Mouse (Mus musculus): ENCODE measurements at regions not wholly inside any gene's neighbourhood (a gene's known extent, or its start where the extent isn't known, plus 50 kb on each side); places are given as distances from the start of the nearest gene placed in this dataset.
A peak's percentile ranks its signal among the peaks of the same experiment; 100 is the strongest.

GRCm38 (mm10) chr9:80681709-80682108 lies 216.4 kb upstream of the Impg1 start:
- no peak overlapping the region for H3K4me2 ChIP-seq
- no peaks in the 10 kb centered on the region for H3K9me3 ChIP-seq
- H3K27ac ChIP-seq, result no peak overlapping the region
- no peaks in the 10 kb centered on the region for H3K4me1 ChIP-seq (replicated peaks)
- no peak overlapping the region for H3K9ac ChIP-seq
- WGBS, result 93% methylated on average over 2 of the region's 2 CpGs
- no peaks in the 10 kb centered on the region for H3K27me3 ChIP-seq
- no peak overlapping the region for H3K4me3 ChIP-seq
- ATAC-seq (ENCODE audit: low FRiP score), result no peak
- no peaks in the 10 kb centered on the region for H3K36me3 ChIP-seq

GRCm38 (mm10) chr9:80671483-80671882 lies 206.2 kb upstream of the Impg1 start:
- Histone ChIP-seq H3K4me2 (no peak overlapping the region), H3K27ac (no peak overlapping the region), H3K4me3 (no peak overlapping the region), H3K27me3 (no peaks in the 10 kb centered on the region), H3K4me1 (replicated peaks) (peaks cover 5% of the 10 kb centered on the region; the same call in 1 of the 2 replicates), H3K36me3 (no peaks in the 10 kb centered on the region), H3K9ac (no peak overlapping the region), H3K9me3 (no peaks in the 10 kb centered on the region)
- 95% methylated on average over 1 of the region's 1 CpGs for WGBS
- no peak for ATAC-seq (ENCODE audit: low FRiP score)

- H3K4me2 ChIP-seq, result no peak overlapping the region
- H3K9ac ChIP-seq, result no peak overlapping the region
- no peak overlapping the region for H3K4me3 ChIP-seq
- no peaks in the 10 kb centered on the region for H3K9me3 ChIP-seq
- no peaks in the 10 kb centered on the region for H3K27me3 ChIP-seq
- H3K36me3 ChIP-seq, result no peaks in the 10 kb centered on the region
- H3K27ac ChIP-seq, result no peak overlapping the region
- H3K4me1 ChIP-seq (replicated peaks), result peaks cover 5% of the 10 kb centered on the region; the same call in 1 of the 2 replicates
- WGBS, result 54% methylated on average over 5 of the region's 5 CpGs
- ATAC-seq (ENCODE audit: low FRiP score), result peak; percentile 76; the same call in 1 of the 2 replicates
Observed at GRCm38 (mm10) chr9:80668575-80669248, 203.4 kb upstream of the Impg1 start.

- Histone ChIP-seq H3K27ac (no peak overlapping the region), H3K4me1 (replicated peaks) (no peaks in the 10 kb centered on the region), H3K9me3 (no peaks in the 10 kb centered on the region), H3K27me3 (no peaks in the 10 kb centered on the region), H3K4me2 (no peak overlapping the region), H3K36me3 (no peaks in the 10 kb centered on the region), H3K4me3 (no peak overlapping the region), H3K9ac (no peak overlapping the region)
- WGBS, result 89% methylated on average over 1 of the region's 1 CpGs
- no peak for ATAC-seq (ENCODE audit: low FRiP score)
Observed at GRCm38 (mm10) chr9:80658755-80659154, 193.5 kb upstream of the Impg1 start.

GRCm38 (mm10) chr9:80615114-80615513 lies 149.8 kb upstream of the Impg1 start:
- no peak for ATAC-seq (ENCODE audit: low FRiP score)

GRCm38 (mm10) chr9:80600019-80600418 lies 134.7 kb upstream of the Impg1 start:
- Histone ChIP-seq H3K9ac (no peak overlapping the region), H3K4me2 (no peak overlapping the region), H3K27ac (no peak overlapping the region), H3K4me1 (replicated peaks) (no peaks in the 10 kb centered on the region), H3K4me3 (no peak overlapping the region), H3K36me3 (no peaks in the 10 kb centered on the region), H3K27me3 (no peaks in the 10 kb centered on the region), H3K9me3 (no peaks in the 10 kb centered on the region)
- ATAC-seq (ENCODE audit: low FRiP score), result no peak

More at GRCm38 (mm10) chr9:80615114-80615513, 149.8 kb upstream of the Impg1 start:
- H3K4me3 ChIP-seq, result no peak overlapping the region
- H3K9ac ChIP-seq, result no peak overlapping the region
- no peaks in the 10 kb centered on the region for H3K27me3 ChIP-seq
- H3K4me2 ChIP-seq, result no peak overlapping the region
- no peaks in the 10 kb centered on the region for H3K4me1 ChIP-seq (replicated peaks)
- 56% methylated on average over 3 of the region's 3 CpGs for WGBS
- H3K9me3 ChIP-seq, result no peaks in the 10 kb centered on the region
- no peaks in the 10 kb centered on the region for H3K36me3 ChIP-seq
- no peak overlapping the region for H3K27ac ChIP-seq

- ATAC-seq (ENCODE audit: low FRiP score), result no peak
- no peaks in the 10 kb centered on the region for H3K9me3 ChIP-seq
- no peaks in the 10 kb centered on the region for H3K4me1 ChIP-seq (replicated peaks)
- 92% methylated on average over 4 of the region's 4 CpGs for WGBS
- no peak overlapping the region for H3K27ac ChIP-seq
- H3K27me3 ChIP-seq, result no peaks in the 10 kb centered on the region
- H3K4me3 ChIP-seq, result no peak overlapping the region
- H3K36me3 ChIP-seq, result no peaks in the 10 kb centered on the region
- no peak overlapping the region for H3K9ac ChIP-seq
- H3K4me2 ChIP-seq, result no peak overlapping the region
Observed at GRCm38 (mm10) chr9:80565388-80566024, 100.2 kb upstream of the Impg1 start.

GRCm38 (mm10) chr9:80563655-80564054 lies 98.4 kb upstream of the Impg1 start:
- no peak overlapping the region for H3K4me3 ChIP-seq
- H3K9me3 ChIP-seq, result no peaks in the 10 kb centered on the region
- H3K27ac ChIP-seq, result no peak overlapping the region
- H3K4me1 ChIP-seq (replicated peaks), result no peaks in the 10 kb centered on the region
- WGBS, result 64% methylated on average over 2 of the region's 2 CpGs
- no peak overlapping the region for H3K9ac ChIP-seq
- no peak overlapping the region for H3K4me2 ChIP-seq
- no peaks in the 10 kb centered on the region for H3K36me3 ChIP-seq
- no peak for ATAC-seq (ENCODE audit: low FRiP score)
- H3K27me3 ChIP-seq, result no peaks in the 10 kb centered on the region

- Histone ChIP-seq H3K27ac (no peak overlapping the region), H3K4me1 (replicated peaks) (no peaks in the 10 kb centered on the region), H3K4me3 (no peak overlapping the region), H3K9ac (no peak overlapping the region), H3K27me3 (no peaks in the 10 kb centered on the region), H3K4me2 (no peak overlapping the region), H3K9me3 (no peaks in the 10 kb centered on the region), H3K36me3 (no peaks in the 10 kb centered on the region)
- WGBS, result 44% methylated on average over 1 of the region's 1 CpGs
- peak; percentile 61; the same call in 1 of the 2 replicates for ATAC-seq (ENCODE audit: low FRiP score)
Observed at GRCm38 (mm10) chr9:80555531-80556067, 90.3 kb upstream of the Impg1 start.

Data from hindbrain, embryonic 13.5 days (tissue).